Mouse (Mus musculus) liver, adult (tissue): ENCODE data around the gene Fam124a.

Source experiments
- GATA4 ChIP-seq: IDR thresholded peaks from 2 replicates; pipeline ENCODE4 v1.6.1; 2014; ENCODE audit warnings: mild to moderate bottlenecking, low read length; ENCODE audit not compliant: insufficient replicate concordance

Fam124a gene

DNA sequence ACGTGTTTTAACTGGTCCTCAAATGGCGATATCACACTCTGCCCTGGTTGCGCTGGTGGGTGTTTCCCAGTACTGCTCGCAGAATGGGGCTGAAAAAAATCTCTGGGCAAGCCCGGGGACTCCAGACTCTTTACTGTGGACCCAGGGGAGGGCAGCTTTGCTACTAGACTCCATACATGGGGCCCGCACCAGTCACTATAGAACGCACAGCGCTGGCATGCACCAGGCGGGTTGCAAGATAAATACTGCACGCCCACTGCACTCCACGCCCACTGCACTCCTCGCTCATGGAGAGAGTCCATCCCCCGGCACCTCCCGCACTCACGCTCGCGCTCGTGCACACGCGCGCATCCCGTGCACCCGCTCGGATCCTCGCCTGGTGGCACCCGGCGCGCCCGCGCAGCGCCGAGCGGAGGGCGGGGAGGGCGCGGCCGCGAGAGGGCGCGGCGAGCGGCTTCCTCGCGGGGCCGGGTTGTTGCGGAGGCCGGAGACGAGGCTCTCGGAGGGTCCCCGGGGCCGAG, at the start of gene Fam124a:
Gene Fam124a (plus strand): TSS at position 429 of the 521 bp plus-strand sequence.
- TF ChIP-seq GATA4, result peak; percentile 48; the same call in 1 of the 2 replicates

DNA sequence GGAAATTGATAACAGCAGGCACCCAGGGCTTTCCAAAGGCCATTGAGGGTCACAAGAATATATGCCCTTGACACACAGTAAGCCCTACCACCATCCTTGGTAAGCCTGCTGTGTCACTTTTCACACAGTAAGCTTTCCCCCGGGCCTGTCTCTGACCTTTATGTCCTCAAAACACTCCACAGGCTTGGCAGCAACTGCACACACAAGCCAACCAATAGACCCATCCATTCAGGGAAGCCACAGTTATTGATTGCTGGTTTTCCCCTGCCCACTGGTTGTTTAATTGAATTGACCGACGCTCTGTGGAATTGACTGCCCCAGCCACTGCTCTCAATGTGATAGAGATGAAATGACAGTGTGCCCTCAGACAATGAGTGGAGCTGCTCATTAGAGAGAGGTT, 49.3 kb upstream of the Fam124a start:
- no peak for TF ChIP-seq GATA4

DNA sequence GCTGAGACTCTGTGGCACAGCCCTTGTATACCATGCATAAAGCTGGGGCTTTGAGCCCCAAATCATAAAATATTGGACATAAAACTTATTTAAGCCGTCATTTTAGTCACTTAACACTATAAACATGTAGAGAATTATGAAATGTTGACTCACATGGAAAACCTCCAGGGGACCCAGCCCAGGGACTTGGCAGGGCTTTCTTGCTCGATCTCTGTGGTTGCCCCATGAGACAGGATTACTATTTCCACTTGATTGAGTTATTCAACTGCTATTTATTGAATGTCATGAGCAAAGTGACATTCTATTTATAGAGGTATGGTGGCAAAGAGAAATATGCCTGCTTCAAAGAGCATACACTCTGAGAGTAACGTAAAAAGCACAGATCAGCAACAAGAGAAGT, 46.2 kb upstream of the Fam124a start:
- no peak for TF ChIP-seq GATA4

DNA sequence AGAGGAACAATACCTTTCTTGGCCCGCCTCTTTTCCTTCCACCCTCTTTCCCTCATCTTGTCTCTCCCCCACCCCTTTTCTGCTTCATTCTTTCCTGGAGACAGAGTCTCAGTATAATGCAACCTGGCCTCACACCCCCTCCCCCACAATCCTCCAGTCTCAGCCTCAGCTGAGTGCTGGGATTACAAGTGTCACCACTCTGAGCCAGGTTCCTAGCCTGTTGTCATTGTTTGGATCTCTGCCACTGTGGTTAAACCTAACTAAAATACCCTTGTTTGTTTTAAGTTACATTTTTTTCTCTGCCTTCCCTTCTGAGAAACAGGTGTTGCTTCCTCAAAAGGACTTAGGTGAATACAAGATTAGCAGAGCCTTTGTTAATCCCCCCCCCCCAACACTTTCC, 42.7 kb upstream of the Fam124a start:
- TF ChIP-seq GATA4, result no peak

DNA sequence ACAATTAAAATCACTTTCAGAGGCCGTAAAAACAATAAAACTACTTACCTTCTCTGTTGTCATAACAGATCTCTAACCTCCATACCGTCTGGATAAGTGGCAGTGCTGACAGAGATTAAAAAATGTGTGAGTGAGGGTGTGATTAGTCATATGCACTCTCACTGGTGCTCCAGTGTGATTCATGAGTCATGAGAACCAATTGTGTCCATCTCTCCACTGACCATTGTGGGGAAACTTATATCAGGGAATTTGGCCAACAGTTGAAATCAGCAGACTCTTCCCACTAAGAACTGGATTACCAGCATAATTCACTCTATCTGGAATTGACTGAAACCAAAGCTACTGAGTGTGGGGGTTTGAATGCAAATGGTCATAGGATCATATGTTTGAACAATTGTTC, 24.6 kb upstream of the Fam124a start:
- no peak for TF ChIP-seq GATA4

DNA sequence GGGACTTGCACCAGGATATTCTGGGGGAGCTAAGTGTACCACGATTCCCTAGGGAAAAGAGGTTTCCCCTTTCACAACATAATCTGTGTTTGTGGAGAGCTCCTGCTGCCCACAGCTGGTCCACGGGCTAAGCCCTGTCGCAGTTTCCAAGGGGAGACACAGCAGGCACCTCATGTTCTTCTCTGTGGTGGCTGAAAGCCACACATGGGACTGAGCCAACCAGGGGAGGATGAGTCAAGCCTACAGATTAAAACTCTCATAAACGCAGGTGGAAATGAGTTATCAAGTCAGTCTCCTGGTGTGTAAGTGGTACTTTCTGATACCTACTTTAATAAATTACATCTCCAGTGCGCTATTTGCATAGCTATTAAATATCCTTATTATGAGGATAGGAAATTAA, 19.4 kb upstream of the Fam124a start:
- TF ChIP-seq GATA4, result no peak

DNA sequence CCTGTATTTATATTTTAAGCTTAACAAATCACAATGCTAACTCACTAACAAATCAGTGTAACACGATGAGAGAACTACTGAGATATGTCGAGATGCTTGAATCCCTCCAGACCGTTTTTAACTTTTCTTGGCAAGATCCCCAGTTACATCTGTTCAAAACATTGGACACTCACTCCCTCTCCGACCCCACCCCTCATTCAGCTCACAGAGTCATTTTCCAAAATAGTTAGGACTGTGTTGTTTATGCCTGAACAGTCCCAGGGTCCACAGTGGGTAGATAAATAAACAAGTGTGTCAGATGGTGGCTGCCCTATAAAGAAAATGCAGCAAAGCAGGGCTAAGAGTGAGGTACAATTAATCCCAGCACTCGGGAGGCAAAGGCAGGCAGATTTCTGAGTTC, 18.5 kb upstream of the Fam124a start:
- no peak for TF ChIP-seq GATA4

DNA sequence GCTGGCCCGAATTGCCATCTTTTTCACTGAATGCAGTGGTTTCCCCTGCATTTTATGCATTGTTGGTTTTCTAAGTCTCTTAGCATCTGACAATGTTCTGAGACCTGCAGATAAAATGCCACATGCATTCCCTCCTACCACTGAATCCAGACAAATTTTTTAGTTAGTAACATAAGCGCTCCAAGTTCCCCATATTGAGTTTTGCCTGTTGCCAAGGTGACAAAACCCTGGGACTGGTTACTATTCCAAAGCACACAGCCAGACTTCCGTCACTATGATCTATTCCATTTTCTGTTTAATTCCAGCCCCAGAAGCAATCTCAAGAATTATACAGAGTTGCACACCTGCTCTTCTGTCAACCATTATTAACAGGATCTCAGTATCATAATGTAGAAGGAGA, 15.7 kb upstream of the Fam124a start:
- TF ChIP-seq GATA4, result no peak

DNA sequence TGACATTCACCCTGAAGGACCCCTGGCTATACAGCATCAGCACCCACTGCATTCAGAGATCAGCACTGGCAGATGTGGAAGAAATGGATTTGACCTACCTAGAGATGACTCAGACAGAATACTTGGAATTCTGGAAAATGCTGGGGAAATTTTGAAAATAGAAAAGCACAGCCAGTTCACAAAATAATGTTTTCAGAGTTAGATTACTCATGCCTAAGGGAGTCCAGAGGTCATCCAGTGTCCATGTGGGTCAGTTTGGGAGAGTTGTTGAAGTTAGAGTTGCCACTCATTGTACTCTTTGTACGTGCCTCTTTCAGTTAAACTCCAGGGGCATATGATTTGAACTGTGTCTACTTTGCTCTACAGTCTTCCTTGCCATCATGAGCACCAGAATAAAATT, 13.8 kb upstream of the Fam124a start:
- no peak for TF ChIP-seq GATA4

DNA sequence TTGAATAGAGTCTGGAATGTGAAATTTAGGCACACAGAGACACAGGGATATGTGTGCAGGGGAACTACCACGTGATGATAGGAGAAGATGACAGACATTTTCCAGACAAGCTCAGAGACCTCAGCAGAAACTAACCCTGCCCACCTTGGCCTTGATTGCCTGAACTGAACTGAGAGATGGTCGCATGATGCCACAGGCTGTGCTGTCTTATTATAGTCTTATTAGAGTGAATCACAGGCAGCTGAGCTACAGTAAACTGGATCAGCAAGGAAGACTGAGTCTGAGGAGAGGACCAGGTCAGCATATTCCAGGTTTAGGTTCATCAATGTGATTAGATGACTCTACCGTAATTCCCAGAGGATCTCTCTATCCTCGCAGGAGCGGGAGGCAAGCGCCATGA, 9.2 kb upstream of the Fam124a start:
- TF ChIP-seq GATA4, result no peak

DNA sequence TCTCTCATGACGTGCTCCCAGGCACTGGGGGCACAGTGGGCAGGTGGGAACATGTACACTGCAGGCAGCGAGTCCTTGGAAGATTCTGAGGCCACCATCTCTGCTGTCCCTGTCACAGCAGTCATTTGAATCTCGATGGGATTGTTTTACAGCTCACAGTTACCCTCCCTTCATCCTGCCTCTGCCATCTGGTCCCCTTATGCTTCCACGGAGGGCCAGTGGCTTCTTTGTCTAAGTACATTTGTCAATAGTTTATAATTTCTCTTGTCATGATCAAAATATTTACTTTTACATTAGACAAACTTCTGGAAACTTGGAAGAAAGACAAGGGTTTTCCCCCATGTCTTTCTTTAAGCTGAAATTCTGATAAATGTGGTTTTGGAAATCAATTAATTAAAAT, 8.8 kb upstream of the Fam124a start:
- TF ChIP-seq GATA4, result no peak

DNA sequence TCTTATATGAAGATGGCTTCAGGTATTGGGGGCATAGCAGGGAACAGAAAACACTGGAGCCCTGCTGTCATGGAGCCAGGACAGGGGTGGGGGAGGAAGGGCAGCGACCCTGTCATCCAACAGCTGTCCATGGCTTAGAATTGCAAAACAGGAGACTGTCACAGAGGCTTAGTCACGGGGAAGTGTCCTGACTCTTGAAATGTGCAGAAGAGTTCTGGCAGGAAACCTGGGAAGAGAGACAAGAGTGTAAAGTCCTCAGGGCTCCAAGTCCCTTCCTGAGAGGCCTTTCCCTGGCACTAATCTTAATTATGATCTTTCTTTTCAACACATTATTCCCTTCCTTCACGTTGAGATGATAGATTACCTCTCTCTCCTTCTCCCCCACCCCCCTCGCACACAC, 5.4 kb upstream of the Fam124a start:
- TF ChIP-seq GATA4, result peak; percentile 14; the same call in 1 of the 2 replicates

DNA sequence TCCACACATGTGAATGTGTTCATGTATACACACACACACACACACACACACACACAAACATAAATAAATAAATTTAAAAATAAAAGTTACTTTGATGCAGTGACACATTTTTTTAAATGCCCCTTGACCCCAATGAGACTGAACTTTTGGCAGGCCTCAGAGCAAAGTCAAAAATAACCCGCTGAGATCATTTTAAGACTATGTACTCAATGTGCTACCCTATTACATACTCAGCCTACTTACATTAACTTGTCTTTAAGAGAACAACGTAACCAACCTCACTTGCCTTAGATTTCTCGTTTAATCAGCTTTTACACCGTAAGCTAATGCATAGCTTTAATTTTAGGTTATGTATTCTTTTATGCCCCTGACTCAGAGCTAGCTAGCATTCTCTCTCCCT, 2.8 kb upstream of the Fam124a start:
- no peak for TF ChIP-seq GATA4

DNA sequence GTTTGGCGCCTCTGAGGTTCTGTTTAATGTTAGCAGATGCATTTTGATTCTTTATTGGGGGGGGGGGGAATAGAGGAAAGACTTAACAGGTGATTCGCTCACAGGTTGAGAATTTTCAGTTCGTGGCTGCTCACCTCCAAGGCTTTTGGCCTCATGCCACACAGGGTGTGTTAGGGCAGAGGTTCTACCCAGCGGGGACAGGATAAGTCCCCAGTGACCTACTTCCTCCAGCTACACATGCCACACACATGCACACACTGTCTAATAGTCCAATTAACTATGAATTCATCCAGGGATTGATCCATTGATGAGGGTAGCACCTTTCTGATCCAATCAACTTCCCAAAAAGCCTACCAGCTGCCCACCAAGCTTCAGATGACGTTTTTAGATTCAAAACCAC, 1.8 kb upstream of the Fam124a start:
- TF ChIP-seq GATA4, result no peak

DNA sequence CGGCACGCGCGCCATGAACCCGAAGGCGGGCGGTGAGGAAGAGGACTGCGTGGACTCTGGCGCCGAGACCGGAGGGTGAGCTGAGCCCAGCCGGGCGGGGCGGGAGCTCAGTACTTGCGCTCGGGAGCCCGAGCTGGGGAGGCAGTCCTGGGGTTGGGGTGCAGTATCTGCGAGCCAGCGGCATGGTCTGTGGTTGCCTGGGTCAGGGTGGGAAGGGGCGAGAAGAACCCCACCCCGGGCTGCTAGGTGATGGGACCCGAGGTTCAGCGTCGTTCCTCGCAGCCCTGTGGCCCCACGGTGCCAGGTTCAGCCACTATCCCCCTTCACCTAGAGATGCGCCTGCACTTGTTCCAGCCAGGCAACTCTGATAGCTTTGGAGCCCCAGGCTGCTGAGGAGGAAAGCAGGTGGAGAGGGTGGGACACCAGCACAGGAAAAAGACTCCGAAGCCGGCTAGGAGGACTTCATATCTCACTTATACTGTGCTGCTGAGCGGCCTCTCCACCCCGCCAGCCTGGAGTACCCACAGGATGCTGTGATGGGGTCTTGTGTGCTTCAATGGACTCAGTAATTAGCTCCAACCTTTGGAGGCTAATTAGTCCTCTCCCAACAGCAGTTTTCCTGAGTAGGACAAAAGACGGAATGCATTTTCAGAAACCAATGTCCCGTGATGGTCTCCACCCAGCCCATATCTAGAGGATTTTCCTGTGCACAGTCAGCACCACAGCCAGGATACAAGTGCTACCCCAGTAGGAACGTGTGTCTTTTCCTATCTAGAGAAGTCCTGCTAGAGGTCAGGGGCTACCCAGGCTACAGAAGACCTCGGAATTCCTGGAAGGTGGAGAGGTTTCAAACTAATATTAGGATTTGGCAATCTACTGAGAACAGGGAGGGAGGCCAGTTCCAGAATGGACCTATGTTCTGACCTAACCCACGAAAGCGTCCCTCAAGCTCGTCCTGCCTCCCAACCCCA, 588 bp downstream of the Fam124a start:
- TF ChIP-seq GATA4, result peak; percentile 98

DNA sequence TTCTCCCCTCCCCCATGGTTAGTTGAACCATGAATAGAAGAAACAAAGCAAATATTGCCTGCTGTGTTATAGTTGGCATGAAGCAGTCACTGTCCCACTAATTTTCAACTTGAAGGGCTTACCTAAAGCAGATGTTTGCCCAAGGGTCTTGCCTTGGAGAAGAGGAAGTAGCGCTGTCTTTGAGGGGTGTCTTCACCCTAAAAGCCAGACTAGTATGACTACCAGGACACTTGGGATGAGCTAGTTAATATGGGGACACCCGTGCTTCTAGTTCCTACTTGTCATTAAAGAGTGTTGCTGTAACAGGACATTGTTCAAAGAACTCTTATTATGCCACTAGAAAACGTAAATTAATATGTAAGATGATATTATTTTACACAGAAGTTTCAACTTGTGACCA, 1.6 kb downstream of the Fam124a start:
- TF ChIP-seq GATA4, result no peak
